Mouse (Mus musculus) cerebellum, adult 2 months (tissue): ENCODE data around the gene Gpatch4.

ENCODE experiments used
- CTCF ChIP-seq: fragments of 200-500 bp; IDR thresholded peaks from 2 replicates; pipeline ENCODE4 v1.5.1; 2011; ENCODE audit warnings: low read depth, mild to moderate bottlenecking, control low read depth, low read length, moderate library complexity, borderline replicate concordance; ENCODE audit not compliant: insufficient read depth
- POLR2A ChIP-seq: fragments of 200-500 bp; IDR thresholded peaks from 2 replicates; pipeline ENCODE4 v1.6.1; 2011; ENCODE audit warnings: low read length, control low read depth, borderline replicate concordance; ENCODE audit not compliant: insufficient read depth

DNA sequence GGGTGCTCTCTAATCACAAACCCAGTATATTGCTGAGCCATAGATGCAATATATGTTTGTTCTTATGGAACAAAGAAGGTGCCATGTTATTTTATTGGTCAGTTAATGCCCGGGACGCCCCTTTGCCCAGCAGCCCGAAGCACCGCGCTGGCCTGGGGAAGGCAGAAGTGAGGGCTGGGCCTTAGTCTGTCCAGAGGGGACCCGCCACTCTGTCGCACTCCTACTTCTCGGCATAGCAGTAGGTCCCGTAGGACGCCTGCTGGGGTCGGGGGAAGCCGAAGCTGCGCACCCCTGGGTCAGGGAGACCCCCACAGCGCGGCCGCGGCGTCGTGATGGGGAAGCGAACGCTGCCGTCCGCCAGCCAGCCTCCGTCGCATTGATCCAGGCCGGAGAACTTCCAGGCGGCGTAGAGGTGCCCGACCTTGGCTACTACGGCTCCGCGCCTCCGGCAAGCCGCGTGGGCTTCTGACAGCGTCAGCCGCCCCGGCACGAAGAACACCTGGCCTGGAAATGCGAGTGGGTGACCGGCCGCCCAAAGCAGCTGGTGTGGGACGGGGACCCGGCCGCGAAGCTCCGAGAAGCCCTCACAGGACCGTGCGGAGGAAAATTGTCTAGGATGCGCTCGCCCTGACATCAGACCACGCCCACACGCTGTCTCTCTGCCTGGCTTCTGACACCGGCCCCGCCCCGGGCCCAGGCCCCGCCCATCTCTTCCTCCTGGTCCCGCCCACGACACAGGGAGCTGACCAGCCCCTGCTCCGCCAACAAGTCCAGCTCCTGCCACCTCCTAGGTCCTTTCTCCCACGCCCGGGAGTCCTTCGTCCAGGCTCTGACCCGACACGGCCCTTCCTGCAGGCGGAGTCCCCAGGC lies 20.4 kb upstream of the Gpatch4 start:
- peak; percentile 60; the same call in 1 of the 2 replicates for TF ChIP-seq POLR2A
- no peak for TF ChIP-seq CTCF
